Mouse (Mus musculus) ES-Bruce4 (cell line): ENCODE measurements at regions not wholly inside any gene's neighbourhood (a gene's known extent, or its start where the extent isn't known, plus 50 kb on each side); places are given as distances from the start of the nearest gene placed in this dataset.

Source experiments
- CTCF ChIP-seq: IDR thresholded peaks from one replicate; pipeline ENCODE4 v1.8.1; 2011; ENCODE audit warnings: low read depth, low read length
- POLR2A ChIP-seq: IDR thresholded peaks from one replicate; pipeline ENCODE4 v1.8.1; 2011; ENCODE audit warnings: low read length; ENCODE audit not compliant: insufficient read depth

DNA sequence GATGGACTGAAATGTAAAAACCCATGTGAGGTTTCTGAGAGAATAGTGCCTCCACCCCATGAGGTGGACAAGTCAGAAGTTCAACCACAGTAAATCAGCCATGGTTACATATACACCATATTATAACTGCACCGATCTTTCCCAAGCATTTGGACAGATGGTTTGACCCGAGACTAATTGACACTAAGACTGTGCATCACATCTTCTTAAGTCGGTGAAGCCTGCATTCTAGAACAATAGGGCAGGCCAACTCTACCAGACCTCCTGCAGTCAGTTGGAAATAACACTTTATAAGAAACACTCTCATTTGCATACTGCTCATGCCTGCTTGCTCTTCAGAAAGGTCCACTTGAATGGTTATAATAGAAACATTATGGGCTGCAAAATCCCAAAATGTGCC, 88.0 kb upstream of the March11 start:
- no peak for TF ChIP-seq CTCF
- TF ChIP-seq POLR2A: no peak
